Mouse (Mus musculus): ENCODE measurements around the gene Ceacam9.

DNA sequence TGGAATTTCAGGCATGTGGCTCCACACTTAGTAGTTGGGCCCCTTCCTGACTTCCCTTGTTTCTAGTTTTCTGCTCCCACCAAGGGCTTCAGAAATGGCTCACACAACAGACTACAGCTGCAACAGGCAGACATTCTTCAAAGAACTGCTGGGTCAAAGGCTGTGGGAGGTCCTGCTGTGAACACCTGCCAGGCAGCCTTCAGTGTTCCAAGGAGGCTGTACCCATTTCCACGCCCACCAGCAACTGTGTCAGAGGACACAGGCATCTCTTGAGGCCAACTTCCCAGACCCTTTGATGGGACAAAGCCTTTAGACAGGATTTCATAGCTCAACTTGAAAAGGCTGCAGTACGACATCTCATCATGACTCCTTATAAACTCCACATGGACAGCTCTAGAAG is 44.7 kb downstream of the Ceacam9 start:
- TF ChIP-seq POLR2A (IDR thresholded peaks at IDR 0.05; ENCODE audit: control insufficient read depth, extremely low read depth, insufficient read depth, low read length, poor library complexity) (0 out of 2 replicates have a peak, but pooled peaks have one; percentile 11), CTCF (IDR thresholded peaks at IDR 0.05; ENCODE audit: borderline replicate concordance, control insufficient read depth, extremely low read depth, insufficient read depth, low read length, poor library complexity) (no peak)

Measured in thymus, adult 2 months (tissue).